Mouse (Mus musculus): Measurements from ENCODE around the gene Ppp1r18. TPM values are rescaled to one million over a fixed set of nuclear protein-coding genes. Genes with fewer than 3 reads are reported as not detected.

The Ppp1r18 gene
- polyA plus RNA-seq, 1 experiment = 11.1 TPM

GRCm38 (mm10) chr17:35824402-35824801 is 41.0 kb upstream of the Ppp1r18 start:
- H3K27ac ChIP-seq (ENCODE audit: insufficient read depth, low read length) = no peak overlapping the region
- peak overlapping the region; percentile 71; the same call in 1 of the 2 replicates for H3K4me3 ChIP-seq (ENCODE audit: insufficient read depth, low read length)

DNA sequence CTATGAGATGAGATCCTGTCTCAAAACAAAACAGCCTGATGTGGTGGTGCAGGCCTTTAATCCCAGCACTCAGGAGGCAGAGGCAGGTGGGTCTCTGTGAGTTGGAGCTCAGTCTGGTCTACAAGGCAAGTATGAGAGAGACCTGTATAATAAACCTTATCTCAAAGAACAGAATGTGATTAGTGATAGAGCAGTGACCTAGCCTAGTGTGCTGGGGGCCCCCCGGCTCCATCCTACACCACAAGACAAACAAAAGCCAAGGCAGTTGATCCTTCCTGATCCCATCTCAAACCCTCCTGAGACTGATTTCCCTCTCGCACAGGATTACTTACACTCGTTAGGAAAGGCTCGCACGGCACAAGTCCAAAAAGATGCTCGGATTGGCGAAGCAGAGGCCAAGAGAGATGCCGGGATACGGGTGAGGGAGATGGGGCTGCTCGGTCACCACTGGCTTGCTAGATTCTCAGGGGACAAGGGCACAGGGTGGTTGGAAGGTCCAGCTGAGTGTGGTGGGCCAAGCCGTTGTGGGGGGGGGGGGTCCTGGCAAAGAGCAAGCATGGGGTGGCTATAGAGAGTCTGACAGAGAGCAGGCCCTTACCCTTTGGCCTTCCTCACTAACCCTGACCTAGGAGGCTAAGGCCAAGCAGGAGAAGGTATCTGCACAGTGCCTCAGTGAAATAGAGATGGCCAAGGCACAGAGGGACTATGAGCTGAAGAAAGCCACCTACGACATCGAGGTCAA is 40.1 kb upstream of the Ppp1r18 start:
- H3K4me3 ChIP-seq (ENCODE audit: insufficient read depth, low read length) = no peak overlapping the region
- TF ChIP-seq POLR2A (IDR thresholded peaks at IDR 0.05; ENCODE audit: extremely low read depth, insufficient read depth, low read length) (no peak), CTCF (IDR thresholded peaks at IDR 0.05; ENCODE audit: extremely low read depth, insufficient read depth, low read length) (no peak)
- no peaks in the 10 kb centered on the region for H3K4me1 ChIP-seq (ENCODE audit: control insufficient read depth, insufficient read depth, low read length)
- H3K27ac ChIP-seq (ENCODE audit: insufficient read depth, low read length) = no peak overlapping the region

More at GRCm38 (mm10) chr17:35824402-35824801, 41.0 kb upstream of the Ppp1r18 start:
- no peaks in the 10 kb centered on the region for H3K4me1 ChIP-seq (ENCODE audit: control insufficient read depth, insufficient read depth, low read length)
- TF ChIP-seq CTCF (IDR thresholded peaks at IDR 0.05; ENCODE audit: extremely low read depth, insufficient read depth, low read length) (no peak), POLR2A (IDR thresholded peaks at IDR 0.05; ENCODE audit: extremely low read depth, insufficient read depth, low read length) (no peak)

DNA sequence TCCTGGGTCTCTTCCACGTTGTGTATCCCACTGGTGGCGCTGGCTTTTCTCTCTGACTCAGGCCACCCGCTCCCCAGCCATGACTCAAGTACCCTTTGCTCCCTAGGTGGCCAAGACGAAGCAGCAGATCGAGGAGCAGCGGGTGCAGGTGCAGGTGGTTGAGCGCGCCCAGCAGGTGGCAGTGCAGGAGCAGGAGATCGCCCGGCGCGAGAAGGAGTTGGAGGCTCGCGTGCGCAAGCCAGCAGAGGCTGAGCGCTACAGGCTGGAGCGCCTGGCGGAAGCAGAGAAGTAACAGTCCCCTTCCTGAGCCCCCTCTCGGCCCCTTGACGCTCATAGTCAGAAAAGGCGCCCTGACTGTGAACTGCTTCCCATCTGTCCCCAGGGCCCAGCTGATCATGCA is 35.7 kb upstream of the Ppp1r18 start:
- TF ChIP-seq CTCF (IDR thresholded peaks at IDR 0.05; ENCODE audit: extremely low read depth, insufficient read depth, low read length) (peak; percentile 64), POLR2A (IDR thresholded peaks at IDR 0.05; ENCODE audit: extremely low read depth, insufficient read depth, low read length) (no peak)
- H3K4me3 ChIP-seq (ENCODE audit: insufficient read depth, low read length) = no peak overlapping the region
- peaks cover under 1% of the 10 kb centered on the region; the same call in 1 of the 2 replicates for H3K4me1 ChIP-seq (ENCODE audit: control insufficient read depth, insufficient read depth, low read length)
- no peak overlapping the region for H3K27ac ChIP-seq (ENCODE audit: insufficient read depth, low read length)

DNA sequence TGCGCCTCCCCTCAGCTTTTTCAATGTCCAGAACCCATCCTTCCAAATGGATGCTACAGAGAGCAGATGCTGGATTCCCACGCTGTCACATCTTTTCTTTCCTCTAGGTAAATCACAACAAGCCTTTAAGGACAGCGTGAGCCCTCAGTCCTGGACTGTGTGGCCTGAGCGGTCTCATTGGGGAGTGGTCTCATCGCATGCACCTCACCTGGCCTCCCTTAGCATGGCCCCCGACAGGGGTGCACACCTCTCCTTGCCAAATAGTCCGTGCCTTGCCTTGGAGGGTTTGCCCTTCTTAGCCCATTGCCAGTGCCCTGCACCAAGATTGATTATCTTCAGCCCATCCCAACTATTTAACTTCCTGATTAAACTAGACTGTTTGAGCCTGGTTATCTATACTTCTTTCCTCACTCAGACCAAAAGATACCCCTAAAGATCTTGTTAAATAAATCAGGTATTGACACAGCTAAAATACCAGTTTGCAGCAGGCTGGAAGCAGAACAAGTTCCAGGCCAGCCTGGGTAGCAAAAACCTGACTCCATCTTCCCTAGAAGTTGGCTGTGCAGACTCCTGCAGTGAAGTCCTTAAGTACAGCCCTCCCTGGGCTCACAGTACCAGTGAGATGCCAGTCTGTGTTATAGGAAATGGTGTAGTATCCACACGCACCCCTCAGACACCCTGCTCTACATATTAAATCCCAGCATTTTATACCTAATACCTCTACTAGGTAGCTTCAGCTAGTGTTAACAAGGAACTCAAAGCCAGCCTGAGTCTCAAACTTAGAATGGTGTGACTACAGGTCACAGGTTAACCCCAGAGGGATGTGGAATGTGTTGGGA is 32.8 kb upstream of the Ppp1r18 start:
- Histone ChIP-seq H3K4me1 (ENCODE audit: control insufficient read depth, insufficient read depth, low read length) (peaks cover 3% of the 10 kb centered on the region; the same call in 1 of the 2 replicates), H3K27ac (ENCODE audit: insufficient read depth, low read length) (no peak overlapping the region)
- no peak for TF ChIP-seq POLR2A (IDR thresholded peaks at IDR 0.05; ENCODE audit: extremely low read depth, insufficient read depth, low read length)
- TF ChIP-seq CTCF (IDR thresholded peaks at IDR 0.05; ENCODE audit: extremely low read depth, insufficient read depth, low read length) = no peak

GRCm38 (mm10) chr17:35833239-35833751 is 32.1 kb upstream of the Ppp1r18 start:
- Histone ChIP-seq H3K4me1 (ENCODE audit: control insufficient read depth, insufficient read depth, low read length) (peaks cover 3% of the 10 kb centered on the region; the same call in 1 of the 2 replicates), H3K27ac (ENCODE audit: insufficient read depth, low read length) (no peak overlapping the region), H3K4me3 (ENCODE audit: insufficient read depth, low read length) (no peak overlapping the region)
- TF ChIP-seq CTCF (IDR thresholded peaks at IDR 0.05; ENCODE audit: extremely low read depth, insufficient read depth, low read length) = no peak
- no peak for TF ChIP-seq POLR2A (IDR thresholded peaks at IDR 0.05; ENCODE audit: extremely low read depth, insufficient read depth, low read length)

More for the DNA sequence above, 32.8 kb upstream of the Ppp1r18 start:
- H3K4me3 ChIP-seq (ENCODE audit: insufficient read depth, low read length) = no peak overlapping the region

DNA sequence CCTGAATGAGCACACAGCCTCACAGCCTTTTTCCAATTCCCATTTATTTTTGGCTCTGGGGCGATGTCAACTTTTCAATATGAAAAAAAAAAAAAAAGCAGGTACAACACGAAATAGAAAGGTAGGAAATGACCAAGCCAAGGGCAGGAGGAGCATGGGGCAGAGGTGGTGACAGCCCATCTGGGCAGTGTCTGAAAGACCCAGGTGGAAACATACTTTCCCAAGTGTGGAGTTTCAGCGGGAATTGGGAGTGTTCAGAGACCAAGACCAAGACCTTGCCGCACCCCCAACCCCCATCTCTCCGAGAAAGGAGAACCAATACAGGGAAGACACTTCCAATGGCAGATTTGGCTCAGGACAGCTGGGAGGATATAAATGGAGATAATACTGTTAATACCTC is 31.5 kb upstream of the Ppp1r18 start:
- no peak overlapping the region for H3K27ac ChIP-seq (ENCODE audit: insufficient read depth, low read length)
- H3K4me1 ChIP-seq (ENCODE audit: control insufficient read depth, insufficient read depth, low read length) = peaks cover 3% of the 10 kb centered on the region; the same call in 1 of the 2 replicates
- H3K4me3 ChIP-seq (ENCODE audit: insufficient read depth, low read length) = no peak overlapping the region
- TF ChIP-seq CTCF (IDR thresholded peaks at IDR 0.05; ENCODE audit: extremely low read depth, insufficient read depth, low read length) (no peak), POLR2A (IDR thresholded peaks at IDR 0.05; ENCODE audit: extremely low read depth, insufficient read depth, low read length) (no peak)

DNA sequence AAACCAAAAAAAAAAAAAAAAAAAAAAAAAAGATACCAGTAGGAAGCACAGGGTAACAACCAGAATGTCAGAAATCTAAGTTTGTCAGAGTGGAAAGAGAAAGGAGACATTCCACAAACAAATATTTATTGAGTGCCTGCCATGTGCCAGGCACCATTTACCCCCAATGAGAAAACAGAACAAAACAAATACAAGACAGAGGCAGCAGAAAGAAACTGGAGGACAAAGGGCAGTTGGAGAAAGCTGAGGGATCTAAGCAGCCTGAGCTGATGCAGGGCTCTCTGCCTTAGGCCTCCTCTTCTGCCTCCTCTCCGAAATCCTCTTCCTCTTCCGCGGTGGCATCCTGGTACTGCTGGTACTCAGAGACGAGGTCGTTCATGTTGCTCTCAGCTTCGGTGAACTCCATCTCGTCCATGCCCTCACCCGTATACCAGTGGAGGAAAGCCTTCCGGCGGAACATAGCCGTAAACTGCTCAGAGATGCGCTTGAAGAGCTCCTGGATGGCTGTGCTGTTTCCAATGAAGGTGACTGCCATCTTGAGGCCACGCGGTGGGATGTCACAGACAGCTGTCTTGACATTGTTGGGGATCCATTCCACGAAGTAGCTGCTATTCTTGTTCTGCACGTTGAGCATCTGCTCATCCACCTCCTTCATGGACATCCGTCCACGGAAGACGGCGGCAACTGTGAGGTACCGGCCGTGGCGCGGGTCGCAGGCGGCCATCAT is 30.5 kb upstream of the Ppp1r18 start:
- H3K4me3 ChIP-seq (ENCODE audit: insufficient read depth, low read length) = no peak overlapping the region
- H3K4me1 ChIP-seq (ENCODE audit: control insufficient read depth, insufficient read depth, low read length) = peaks cover 3% of the 10 kb centered on the region; the same call in 1 of the 2 replicates
- H3K27ac ChIP-seq (ENCODE audit: insufficient read depth, low read length) = no peak overlapping the region
- TF ChIP-seq CTCF (IDR thresholded peaks at IDR 0.05; ENCODE audit: extremely low read depth, insufficient read depth, low read length) = 0 out of 2 replicates have a peak, but pooled peaks have one; percentile 3
- TF ChIP-seq POLR2A (IDR thresholded peaks at IDR 0.05; ENCODE audit: extremely low read depth, insufficient read depth, low read length) = peak; percentile 9; the same call in 1 of the 2 replicates

DNA sequence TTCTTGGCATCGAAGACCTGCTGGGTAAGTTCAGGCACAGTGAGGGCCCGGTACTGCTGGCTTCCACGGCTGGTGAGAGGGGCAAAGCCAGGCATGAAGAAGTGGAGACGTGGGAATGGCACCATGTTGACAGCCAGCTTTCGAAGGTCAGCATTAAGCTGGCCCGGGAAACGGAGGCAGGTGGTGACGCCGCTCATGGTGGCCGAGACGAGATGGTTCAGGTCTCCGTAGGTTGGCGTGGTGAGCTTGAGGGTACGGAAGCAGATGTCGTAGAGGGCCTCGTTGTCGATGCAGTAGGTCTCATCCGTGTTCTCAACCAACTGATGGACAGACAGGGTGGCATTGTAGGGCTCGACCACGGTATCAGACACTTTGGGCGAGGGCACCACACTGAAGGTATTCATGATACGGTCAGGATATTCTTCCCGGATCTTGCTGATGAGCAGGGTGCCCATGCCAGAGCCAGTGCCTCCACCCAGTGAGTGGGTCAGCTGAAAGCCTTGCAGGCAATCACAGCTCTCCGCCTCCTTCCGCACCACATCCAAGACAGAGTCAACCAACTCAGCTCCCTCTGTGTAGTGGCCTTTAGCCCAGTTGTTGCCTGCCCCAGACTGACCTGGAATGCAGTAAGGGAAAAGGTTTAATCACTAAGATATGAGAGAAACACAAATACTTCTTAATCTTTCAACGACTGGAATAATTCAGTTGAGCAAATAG is 29.8 kb upstream of the Ppp1r18 start:
- H3K4me3 ChIP-seq (ENCODE audit: insufficient read depth, low read length) = no peak overlapping the region; the same call in 1 of the 2 replicates

More for the DNA sequence above, 29.8 kb upstream of the Ppp1r18 start:
- H3K4me1 ChIP-seq (ENCODE audit: control insufficient read depth, insufficient read depth, low read length) = peaks cover 3% of the 10 kb centered on the region; the same call in 1 of the 2 replicates
- TF ChIP-seq POLR2A (IDR thresholded peaks at IDR 0.05; ENCODE audit: extremely low read depth, insufficient read depth, low read length) = peak; percentile 29; the same call in 1 of the 2 replicates
- no peak for TF ChIP-seq CTCF (IDR thresholded peaks at IDR 0.05; ENCODE audit: extremely low read depth, insufficient read depth, low read length)
- H3K27ac ChIP-seq (ENCODE audit: insufficient read depth, low read length) = no peak overlapping the region

All from cortical plate, adult 2 months (tissue).